7 mouse cellular contexts compared by ENCODE assay signal in the genomic region with DNA sequence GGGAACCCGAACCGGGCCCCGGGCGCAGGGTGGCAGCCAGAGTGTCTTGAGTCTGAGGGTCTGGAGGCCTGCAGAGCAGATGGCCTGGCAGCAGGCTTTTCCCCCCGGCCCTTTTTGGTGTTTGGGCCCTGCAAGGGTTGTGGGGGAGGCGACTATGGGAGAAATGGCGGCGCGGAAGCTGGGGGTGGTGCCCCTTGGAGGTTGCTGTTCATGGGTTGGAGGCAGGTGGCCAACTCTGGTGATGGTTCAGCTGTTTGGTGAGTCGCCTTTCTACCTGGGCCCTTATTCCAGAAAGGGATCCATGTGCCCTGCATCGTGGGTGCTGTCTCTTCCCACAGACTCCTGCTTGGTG. TPM values are rescaled to one million over a fixed set of nuclear protein-coding genes. Genes with fewer than 3 reads are reported as not detected.
DNase-seq lines count a peak whose midpoint lies in the region; ATAC-seq and TF ChIP-seq lines count a peak whose summit lies in the region.

No protein-coding gene starts in this region.

- H3K9me3 ChIP-seq in intestine, postnatal 0 days (ENCODE audit: control insufficient read depth): no peaks in the 10 kb centered on the region
- no peaks in the 10 kb centered on the region for H3K9me3 ChIP-seq in liver, embryonic 14.5 days (ENCODE audit: control insufficient read depth, low read length)

- 0 out of 2 replicates have a peak, but pooled peaks have one; percentile 19 for ATAC-seq in intestine, postnatal 0 days
- ATAC-seq in liver, embryonic 14.5 days (ENCODE audit: insufficient read depth): peak; percentile 46; the same call in 1 of the 2 replicates
- peak; percentile 39; the same call in 1 of the 2 replicates for ATAC-seq in neutrophil, adult 5-6 weeks (ENCODE audit: extremely low read depth, insufficient number of reproducible peaks, low FRiP score, poor library complexity, severe bottlenecking)

- no peaks in the 10 kb centered on the region for H3K27me3 ChIP-seq in cerebellum, adult 2 months (ENCODE audit: control insufficient read depth, insufficient read depth, low read length)
- no peaks in the 10 kb centered on the region for H3K27me3 ChIP-seq in intestine, postnatal 0 days (replicated peaks; ENCODE audit: control insufficient read depth, insufficient read depth, low read length)
- no peaks in the 10 kb centered on the region for H3K27me3 ChIP-seq in liver, embryonic 14.5 days (ENCODE audit: control insufficient read depth, insufficient read depth, low read length)

- 16% methylated on average over 11 of the region's 11 CpGs for WGBS in cerebellum, adult 2 months
- 26% methylated on average over 10 of the region's 11 CpGs for WGBS in intestine, postnatal 0 days
- WGBS in liver, embryonic 14.5 days (ENCODE audit: insufficient replicate concordance): 17% methylated on average over 11 of the region's 11 CpGs

- no peaks in the 10 kb centered on the region for H3K36me3 ChIP-seq in intestine, postnatal 0 days (ENCODE audit: control insufficient read depth, insufficient read depth)
- no peaks in the 10 kb centered on the region for H3K36me3 ChIP-seq in liver, embryonic 14.5 days (replicated peaks; ENCODE audit: control insufficient read depth, insufficient read depth, low read depth)

- peak overlapping the region; percentile 83 for H3K4me3 ChIP-seq in cerebellum, adult 2 months (replicated peaks; ENCODE audit: insufficient read depth, low read depth, low read length)
- H3K4me3 ChIP-seq in intestine, postnatal 0 days (ENCODE audit: low read depth, low read length): peak overlapping the region; percentile 52
- H3K4me3 ChIP-seq in liver, embryonic 14.5 days (ENCODE audit: insufficient read depth in 1 of 2, low read depth in 2 of 2, low read length in 2 of 2): peak overlapping the region; percentile 54 to 65

- peak overlapping the region; percentile 51 for H3K9ac ChIP-seq in intestine, postnatal 0 days (ENCODE audit: low read depth, low read length)
- peak overlapping the region; percentile 61 for H3K9ac ChIP-seq in liver, embryonic 14.5 days (replicated peaks)

- no peaks in the 10 kb centered on the region for H3K4me1 ChIP-seq in cerebellum, adult 2 months (ENCODE audit: control insufficient read depth, insufficient read depth, low read length)
- H3K4me1 ChIP-seq in intestine, postnatal 0 days (replicated peaks; ENCODE audit: control insufficient read depth, insufficient read depth, low read length): no peaks in the 10 kb centered on the region
- H3K4me1 ChIP-seq in liver, embryonic 14.5 days (replicated peaks; ENCODE audit: control insufficient read depth in 2 of 2, insufficient read depth in 2 of 2, low read length in 1 of 2): no peaks in the 10 kb centered on the region

- no peak for TF ChIP-seq EP300 in liver, embryonic 14.5 days (IDR thresholded peaks at IDR 0.05; ENCODE audit: low read depth)

- peak overlapping the region; percentile 87 for H3K27ac ChIP-seq in cerebellum, adult 2 months (ENCODE audit: insufficient read depth, low read length)
- no peak overlapping the region for H3K27ac ChIP-seq in intestine, postnatal 0 days (ENCODE audit: low read depth, low read length)
- H3K27ac ChIP-seq in liver, embryonic 14.5 days: no peak overlapping the region

- TF ChIP-seq POLR2A in cerebellum, adult 2 months (IDR thresholded peaks at IDR 0.05; ENCODE audit: borderline replicate concordance, insufficient read depth, low read length): no peak

- H3K4me2 ChIP-seq in intestine, postnatal 0 days (replicated peaks; ENCODE audit: low read depth): peak overlapping the region; percentile 71
- H3K4me2 ChIP-seq in liver, embryonic 14.5 days (ENCODE audit: low read depth): peak overlapping the region; percentile 67

- DNase-seq in 3T3-L1 (ENCODE audit: low read depth, low spot score): peak; percentile 37
- peak; percentile 53 for DNase-seq in CD4-positive, CD25-positive, alpha-beta regulatory T cell, adult 2 months (ENCODE audit: low read depth, low spot score)
- peak in 1 of 2 experiments; percentile 54 for DNase-seq in cerebellum, adult 2 months
- DNase-seq in frontal cortex, postnatal 14 days (ENCODE audit: low spot score in 2 of 2): peak; percentile 7 to 9
- DNase-seq in liver, embryonic 14.5 days (ENCODE audit: low read depth in 3 of 3, low spot score in 3 of 3): no peak

- TF ChIP-seq CTCF in cerebellum, adult 2 months (IDR thresholded peaks at IDR 0.05; ENCODE audit: borderline replicate concordance, insufficient read depth, low read depth, low read length): no peak
- no peak for TF ChIP-seq CTCF in intestine, postnatal 0 days (IDR thresholded peaks at IDR 0.05; ENCODE audit: low read depth)
- no peak for TF ChIP-seq CTCF in liver, embryonic 14.5 days (IDR thresholded peaks at IDR 0.05; ENCODE audit: low read depth)

RNA-seq across cellular contexts. Expression of a gene that starts 47.4 kb away (rescaled TPM):
- 107 and 115 TPM in 2 replicates for polyA plus RNA-seq in cerebellum, adult 2 months (2012; rRNA removed)
- polyA plus RNA-seq in intestine, postnatal 0 days (2015; fragmentation: Nextera tagmentation; extraction: Ambion mirVana): 4.7 and 5.6 TPM in 2 replicates
- 0.88 and 1.0 TPM in 2 replicates for polyA plus RNA-seq in liver, embryonic 14.5 days (2012; rRNA removed)
- 0.67 and 0.80 TPM in 2 replicates for polyA plus RNA-seq in liver, embryonic 14.5 days (2014; fragmentation: Nextera tagmentation; extraction: Ambion mirVana)
- 2.2 and 3.1 TPM in 2 replicates for total RNA-seq in neutrophil, adult 5-6 weeks (2017)

Comparison
In these comparisons a context has a peak if more than half of its experiments do, and no peak if none do; other contexts are left out.
1. DNase-seq: peak in 3T3-L1 (single experiment), CD4-positive, CD25-positive, alpha-beta regulatory T cell, adult 2 months (single experiment) and frontal cortex, postnatal 14 days (2 of 2); none in liver, embryonic 14.5 days (0 of 3).
2. RNA of a gene that starts 47.4 kb away (polyA plus RNA-seq): 107 to 115 TPM in cerebellum, adult 2 months; 4.7 to 5.6 TPM in intestine, postnatal 0 days and 0.67 to 1.0 TPM in liver, embryonic 14.5 days; every median in the first group is over 10 times any median in the second.
3. Peak in every context shown above with its lines, with median percentiles within 50 percentile points of each other: H3K4me3 ChIP-seq and ATAC-seq.